Mouse (Mus musculus): ENCODE measurements around the gene Mrps25.

GRCm38 (mm10) chr6:92133617-92134016, 50.2 kb downstream of the Mrps25 start:
- TF ChIP-seq POLR2A (IDR thresholded peaks at IDR 0.05; ENCODE audit: low read depth, low read length) (no peak), CTCF (IDR thresholded peaks at IDR 0.05; ENCODE audit: extremely low read depth, insufficient read depth, insufficient read length, insufficient replicate concordance) (no peak)

All from spleen, adult 2 months (tissue).